Mouse (Mus musculus): ENCODE data around the gene Prph2.

Gene Prph2

GRCm38 (mm10) chr17:46895426-46895825, 14.8 kb upstream of the Prph2 start:
- no peak for DNase-seq

DNA sequence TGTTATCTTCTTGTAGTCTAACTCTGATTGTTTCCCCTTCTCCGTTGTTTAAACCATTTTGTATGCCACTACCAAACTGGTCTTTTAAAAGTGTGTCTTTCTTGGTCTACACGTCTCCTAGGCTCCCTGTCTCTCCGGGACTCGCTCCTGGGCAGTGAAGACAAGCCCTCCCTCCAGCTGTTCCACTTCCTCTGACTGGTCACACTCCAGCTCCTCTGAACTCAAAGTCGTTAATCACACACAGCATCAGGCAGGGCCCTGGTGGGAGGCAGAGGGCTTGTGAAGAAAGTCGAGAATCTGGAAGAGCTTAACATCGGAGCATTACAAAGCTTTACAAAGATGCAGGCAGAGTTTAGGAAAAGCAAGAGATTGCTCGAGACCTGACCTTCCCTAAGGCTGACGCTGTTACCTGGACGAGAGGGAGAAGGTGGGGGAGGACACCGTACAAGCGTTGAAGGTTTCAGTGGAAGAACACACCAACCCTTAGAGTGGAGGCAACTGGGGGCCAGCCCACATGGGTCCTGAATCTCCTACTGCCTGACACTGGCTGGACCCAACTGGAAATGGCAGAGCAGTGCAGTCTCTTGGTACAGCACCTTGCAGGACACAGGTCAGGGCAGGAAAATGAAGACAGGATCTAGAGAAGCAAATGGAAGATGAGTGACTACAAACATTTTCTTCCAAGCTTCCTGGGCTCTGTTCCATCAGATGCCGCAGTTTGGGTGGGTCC, 12.9 kb upstream of the Prph2 start:
- no peak for DNase-seq

DNA sequence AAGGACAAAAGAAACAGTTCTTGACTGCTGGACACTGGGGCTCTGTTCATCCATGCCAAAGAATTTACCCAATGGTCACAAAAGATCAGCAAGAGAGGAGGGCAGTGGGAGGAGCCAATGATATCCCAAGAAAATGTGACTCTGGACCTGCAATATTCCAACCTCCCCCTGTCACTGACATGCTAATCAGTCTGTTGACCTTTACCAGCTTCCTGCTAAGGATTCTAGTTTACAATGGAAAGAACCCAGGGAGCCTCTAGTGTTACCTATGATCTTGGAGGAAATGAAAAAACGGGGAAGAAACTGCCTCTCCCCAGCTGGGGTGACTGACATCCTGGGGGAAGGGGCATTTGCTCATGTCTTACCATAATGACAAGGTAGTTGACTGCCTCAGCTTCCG, 9.3 kb upstream of the Prph2 start:
- no peak for DNase-seq

DNA sequence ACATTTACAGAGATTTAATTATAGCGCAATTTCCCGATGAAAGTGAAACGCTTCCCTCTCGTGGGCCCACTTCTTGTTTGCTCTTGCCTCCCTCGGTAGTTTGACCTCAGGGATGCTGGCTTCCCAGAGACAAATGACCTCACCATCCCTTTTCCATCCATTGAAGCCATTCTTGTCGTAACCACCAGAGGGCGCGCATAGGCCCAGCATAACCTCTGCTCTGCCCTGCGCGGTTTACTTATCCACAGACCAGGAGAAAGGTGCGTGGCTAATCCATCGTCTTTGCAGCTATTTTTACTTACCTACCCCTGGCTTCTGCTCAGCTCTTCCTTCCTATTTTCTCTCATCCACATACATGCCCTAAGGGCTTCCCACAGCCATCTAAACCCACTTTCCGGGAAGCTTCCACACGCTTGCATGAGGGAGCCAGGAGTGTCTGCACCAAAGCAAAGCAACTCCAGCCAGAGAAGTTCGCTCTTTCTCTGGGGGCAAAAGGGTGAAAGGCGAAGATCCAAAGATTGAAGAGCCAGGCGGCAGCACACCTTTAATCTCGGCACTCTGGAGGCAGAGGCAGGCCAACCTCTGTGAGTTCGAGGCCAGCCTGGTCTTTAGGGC, 6.3 kb upstream of the Prph2 start:
- DNase-seq = peak; percentile 90

- no peak for DNase-seq
Observed at GRCm38 (mm10) chr17:46912331-46912730, 2.1 kb downstream of the Prph2 start.

DNA sequence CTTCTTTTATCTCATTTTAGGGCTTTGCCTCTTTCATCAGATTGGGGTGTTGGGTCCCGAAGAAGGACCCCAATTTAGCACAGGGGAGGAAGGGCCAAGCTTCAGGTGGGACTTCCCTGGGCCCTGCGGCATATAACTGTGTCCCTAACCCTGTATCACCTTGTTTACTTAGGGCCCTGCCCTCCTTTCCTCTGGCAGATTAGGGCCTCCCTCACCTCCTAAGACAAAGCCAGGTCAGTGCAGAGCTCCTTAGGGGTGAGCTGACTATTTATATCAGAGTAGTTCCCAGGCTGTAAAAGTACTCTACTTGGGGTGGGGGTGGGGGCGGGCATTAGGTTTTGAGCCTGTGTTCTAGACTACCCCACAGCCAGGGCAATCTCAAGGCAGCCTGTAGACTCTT, 4.9 kb downstream of the Prph2 start:
- DNase-seq = no peak

DNA sequence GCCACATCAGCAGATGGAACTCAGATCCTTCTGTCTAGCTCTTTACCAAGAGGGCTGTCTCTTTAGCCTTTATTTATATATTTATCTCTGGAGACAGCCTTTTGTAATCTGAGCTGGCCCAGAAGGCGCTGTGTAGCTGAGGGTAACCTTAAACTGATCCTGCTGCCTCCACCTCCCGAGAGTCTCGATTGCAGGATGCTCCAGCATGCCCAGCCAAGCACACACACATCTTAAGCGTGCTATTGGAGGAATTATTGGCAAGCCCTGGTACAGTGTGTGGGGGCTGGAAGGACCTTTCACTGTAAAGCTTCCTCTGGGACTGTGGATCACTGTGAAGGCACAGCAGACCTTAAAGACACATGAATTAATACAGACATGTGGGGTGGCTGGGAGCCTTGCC, 8.7 kb downstream of the Prph2 start:
- DNase-seq = no peak

GRCm38 (mm10) chr17:46920855-46921254, 10.6 kb downstream of the Prph2 start:
- DNase-seq = no peak

GRCm38 (mm10) chr17:46926192-46926591, 15.9 kb downstream of the Prph2 start:
- DNase-seq = no peak

GRCm38 (mm10) chr17:46926941-46927340, 16.7 kb downstream of the Prph2 start:
- DNase-seq = no peak

GRCm38 (mm10) chr17:46927781-46928180, 17.5 kb downstream of the Prph2 start:
- DNase-seq = no peak

DNA sequence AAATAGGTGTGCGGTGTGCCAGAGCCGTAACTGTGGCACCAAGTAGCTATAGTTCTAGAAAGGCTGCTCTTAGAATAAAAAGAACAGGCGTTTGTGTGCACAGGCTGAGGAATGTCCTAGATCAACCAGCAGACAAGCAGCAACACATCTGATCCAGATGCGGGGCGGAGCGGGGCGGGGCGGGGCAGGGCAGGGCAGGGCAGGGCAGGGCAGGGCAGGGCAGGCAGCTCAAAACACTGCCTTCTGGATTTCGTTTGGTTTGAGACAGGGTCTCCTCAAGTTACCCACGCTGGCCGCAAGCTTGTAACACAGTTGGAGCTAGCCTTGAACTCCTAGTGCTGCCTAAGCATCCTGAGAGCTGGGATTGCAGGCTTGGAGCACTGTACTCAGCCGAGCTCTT, 19.0 kb downstream of the Prph2 start:
- no peak for DNase-seq

DNA sequence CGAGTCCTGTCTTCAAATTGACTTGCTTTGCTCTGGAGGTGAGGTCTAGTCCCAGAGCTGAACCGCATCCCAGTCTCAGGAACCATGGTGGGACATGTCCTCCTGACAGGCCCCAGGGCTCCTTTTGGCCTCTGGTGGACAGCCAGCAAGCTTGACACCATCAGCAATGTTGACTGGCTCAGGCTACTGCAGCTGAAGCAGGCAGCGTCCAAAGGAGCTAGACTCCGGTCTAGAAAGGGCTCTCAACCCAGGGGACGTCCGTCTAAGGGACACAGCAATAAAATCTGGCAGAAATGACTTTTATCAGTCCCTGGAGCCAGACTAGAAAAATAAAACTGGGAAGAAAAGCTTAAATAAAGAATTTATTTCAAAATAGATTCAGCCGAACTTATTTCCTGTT, 19.6 kb downstream of the Prph2 start:
- no peak for DNase-seq

DNA sequence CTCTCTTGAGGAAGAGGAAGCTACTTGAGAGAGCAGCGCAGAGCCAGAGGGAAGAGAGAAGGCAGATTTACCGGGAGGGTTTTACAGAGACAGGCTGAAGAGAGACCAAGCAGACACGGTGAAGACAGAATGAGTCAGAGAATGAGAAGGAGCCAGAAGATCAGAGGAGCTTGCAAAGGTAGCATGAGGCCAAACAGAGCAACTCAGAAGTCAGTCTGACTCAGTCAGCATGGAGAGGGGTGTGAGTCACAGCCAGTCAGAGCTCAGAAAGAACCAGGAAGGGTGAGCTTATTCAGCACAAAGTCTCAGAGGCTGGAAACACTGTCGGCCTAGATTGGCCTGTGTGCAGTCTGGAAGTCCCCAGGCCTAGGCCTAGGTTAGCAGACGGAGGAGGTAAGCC, 22.7 kb downstream of the Prph2 start:
- DNase-seq = no peak

GRCm38 (mm10) chr17:46933557-46934348, 23.5 kb downstream of the Prph2 start:
- DNase-seq = peak; percentile 53 to 60

GRCm38 (mm10) chr17:46940461-46940860, 30.2 kb downstream of the Prph2 start:
- DNase-seq = no peak

- no peak for DNase-seq
Observed at GRCm38 (mm10) chr17:46942421-46942820, 32.2 kb downstream of the Prph2 start.

DNA sequence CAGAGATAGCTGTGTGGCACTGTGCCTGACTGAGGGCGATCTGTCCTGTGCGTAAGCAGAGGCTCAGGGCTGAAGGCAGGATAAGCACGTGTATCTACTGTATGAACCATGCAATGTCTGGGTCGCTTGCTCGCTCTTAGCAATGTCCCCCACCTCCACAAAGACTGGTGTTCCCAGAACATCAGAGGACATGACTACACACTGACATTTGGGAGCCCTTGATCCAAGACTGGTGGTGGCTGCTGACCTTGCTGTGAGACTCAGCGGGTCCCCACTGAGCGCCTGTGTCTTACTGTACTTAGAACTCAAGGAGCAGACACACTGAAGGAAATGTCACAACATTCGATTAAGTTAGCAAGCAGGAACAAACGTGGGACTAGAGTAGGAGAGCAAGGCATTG, 36.0 kb downstream of the Prph2 start:
- no peak for DNase-seq

GRCm38 (mm10) chr17:46958045-46958444, 47.8 kb downstream of the Prph2 start:
- no peak for DNase-seq

- DNase-seq = no peak
Observed at GRCm38 (mm10) chr17:46960216-46960615, 50.0 kb downstream of the Prph2 start.

DNA sequence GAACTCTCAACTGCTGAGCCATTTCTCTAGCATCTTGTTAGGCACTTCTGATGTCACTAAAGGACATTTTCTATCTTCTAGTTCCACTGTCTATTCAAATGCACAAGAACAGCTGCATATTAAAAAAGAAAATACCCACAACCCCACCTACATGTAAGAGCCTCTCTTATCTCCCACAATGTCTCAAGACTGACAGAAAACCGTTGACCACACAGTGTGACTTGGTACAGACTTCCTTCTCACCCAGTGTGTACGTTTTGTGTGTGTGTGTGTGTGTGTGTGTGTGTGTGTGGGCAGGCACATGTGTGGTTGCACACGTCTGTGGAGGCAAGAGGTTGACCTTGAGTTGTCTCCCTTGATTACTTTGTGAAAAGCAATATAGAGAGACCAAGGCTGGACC, 51.9 kb downstream of the Prph2 start:
- no peak for DNase-seq

DNA sequence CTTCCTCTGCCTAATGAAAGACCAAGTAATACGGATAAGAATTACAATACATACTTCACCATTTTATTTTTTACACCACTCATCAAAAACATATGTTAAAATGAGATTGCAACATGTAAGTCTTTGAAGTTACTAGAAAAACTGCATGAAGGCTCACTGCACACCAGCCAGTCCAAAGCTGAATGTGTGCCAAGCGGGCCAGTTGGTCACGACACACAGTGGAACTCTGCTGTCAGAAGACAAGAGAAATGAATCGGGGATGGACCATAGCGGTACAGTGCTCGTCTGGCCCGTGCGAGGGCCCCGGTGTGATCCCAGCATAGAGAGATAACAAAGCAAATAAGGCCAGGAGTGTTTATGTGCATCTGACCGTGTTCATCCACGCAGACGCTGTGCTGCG, 52.9 kb downstream of the Prph2 start:
- peak; percentile 34 to 39 for DNase-seq

DNA sequence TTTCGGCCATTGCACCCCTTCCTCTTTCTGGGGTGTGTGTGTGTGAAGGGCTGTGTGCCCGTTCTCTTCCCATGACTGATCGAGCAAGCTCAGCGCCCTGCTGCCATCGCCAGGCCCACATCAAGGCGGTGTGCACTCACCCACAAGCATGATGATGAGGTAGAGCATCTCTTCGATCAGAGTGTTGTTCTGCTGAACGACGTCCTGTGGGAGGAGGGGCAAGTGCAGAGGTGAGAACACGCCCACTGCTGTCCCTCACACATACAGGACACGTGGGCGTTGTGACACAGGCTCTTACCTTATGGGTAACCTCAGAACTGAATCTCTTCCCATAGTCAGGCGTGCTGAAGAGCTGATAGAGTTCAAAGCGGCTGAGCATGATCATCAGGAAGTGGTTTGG, 56.6 kb downstream of the Prph2 start:
- DNase-seq = no peak

GRCm38 (mm10) chr17:46972603-46973002, 62.3 kb downstream of the Prph2 start:
- DNase-seq = no peak
